Mouse (Mus musculus): Measurements from ENCODE around the gene Sec14l1. TPM values are rescaled to one million over a fixed set of nuclear protein-coding genes. Genes with fewer than 3 reads are reported as not detected.
A peak's percentile ranks its signal among the peaks of the same experiment; 100 is the strongest.

Gene Sec14l1
- total RNA-seq, 2 experiments from 2014 or later, result 52.3 to 52.8 TPM

- H3K4me3 ChIP-seq, result no peak overlapping the region
- peak overlapping the region; percentile 16 for H3K27ac ChIP-seq
- TF ChIP-seq CTCF (IDR thresholded peaks at IDR 0.05), result no peak
- intact Hi-C loops (cut with DNase I), result no loop called here
- no peak for DNase-seq
Observed at GRCm38 (mm10) chr11:117141376-117142001, 26.5 kb downstream of the Sec14l1 start.

DNA sequence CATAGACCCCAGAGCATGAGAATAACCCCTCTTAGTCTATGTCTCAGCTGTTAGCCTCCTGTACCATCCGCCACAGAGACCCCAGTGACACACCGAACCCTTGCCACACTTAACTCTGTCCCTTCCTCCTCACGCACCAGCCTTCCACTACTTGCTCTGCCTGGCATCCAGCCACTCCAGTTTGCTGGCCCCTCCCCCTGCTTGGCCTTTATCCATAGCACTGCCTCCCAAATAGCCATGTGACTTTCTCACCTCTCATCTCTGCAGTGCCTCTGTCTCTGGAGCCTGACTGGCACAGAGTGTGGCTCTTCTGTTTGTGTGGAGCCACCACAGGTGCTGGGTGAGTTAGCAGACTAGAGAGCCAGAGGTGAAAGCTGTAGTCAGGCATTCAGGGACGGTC lies 27.5 kb downstream of the Sec14l1 start:
- DNase-seq, result no peak
- TF ChIP-seq CTCF (IDR thresholded peaks at IDR 0.05), result no peak
- Histone ChIP-seq H3K4me3 (no peak overlapping the region), H3K27ac (0 out of 2 replicates have a peak overlapping the region, but pooled peaks have one; percentile 9)
- intact Hi-C loops (cut with DNase I), result no loop called here

GRCm38 (mm10) chr11:117145451-117146117 lies 30.6 kb downstream of the Sec14l1 start:
- no peak overlapping the region for H3K27ac ChIP-seq
- no peak overlapping the region for H3K4me3 ChIP-seq
- DNase-seq, result no peak
- intact Hi-C loops (cut with DNase I), result no loop called here
- TF ChIP-seq CTCF (IDR thresholded peaks at IDR 0.05), result peak; percentile 55

DNA sequence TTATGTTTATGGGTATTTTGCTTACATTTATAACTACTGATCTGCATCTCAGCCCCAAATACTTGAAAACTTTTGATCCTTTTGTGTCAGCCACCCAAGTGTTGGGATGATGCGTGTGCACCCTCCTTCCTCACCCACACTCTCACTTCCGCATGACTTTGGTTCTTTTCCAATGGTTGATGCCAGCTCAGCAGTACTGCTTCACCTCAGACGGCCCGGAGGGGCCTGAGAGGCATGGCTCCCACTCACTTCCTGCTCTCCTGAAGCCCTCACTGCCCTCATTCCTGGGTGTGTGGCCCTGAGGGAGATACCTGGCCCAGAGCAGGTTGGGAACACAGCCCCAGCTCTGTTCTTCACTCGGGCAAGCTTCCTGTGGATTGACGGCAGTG lies 31.1 kb downstream of the Sec14l1 start:
- intact Hi-C loops (cut with DNase I), result no loop called here

GRCm38 (mm10) chr11:117146776-117147536 lies 32.0 kb downstream of the Sec14l1 start:
- no peak for TF ChIP-seq CTCF (IDR thresholded peaks at IDR 0.05)
- H3K4me3 ChIP-seq, result no peak overlapping the region
- intact Hi-C loops (cut with DNase I), result no loop called here
- DNase-seq, result no peak
- H3K27ac ChIP-seq, result no peak overlapping the region

More for the DNA sequence above, 31.1 kb downstream of the Sec14l1 start:
- no peak for TF ChIP-seq CTCF (IDR thresholded peaks at IDR 0.05)
- Histone ChIP-seq H3K4me3 (no peak overlapping the region), H3K27ac (no peak overlapping the region)
- DNase-seq, result no peak

- Histone ChIP-seq H3K4me3 (no peak overlapping the region), H3K27ac (no peak overlapping the region)
- intact Hi-C loops (cut with DNase I), result no loop called here
- no peak for DNase-seq
- TF ChIP-seq CTCF (IDR thresholded peaks at IDR 0.05), result no peak
Observed at GRCm38 (mm10) chr11:117148893-117149685, 34.1 kb downstream of the Sec14l1 start.

DNA sequence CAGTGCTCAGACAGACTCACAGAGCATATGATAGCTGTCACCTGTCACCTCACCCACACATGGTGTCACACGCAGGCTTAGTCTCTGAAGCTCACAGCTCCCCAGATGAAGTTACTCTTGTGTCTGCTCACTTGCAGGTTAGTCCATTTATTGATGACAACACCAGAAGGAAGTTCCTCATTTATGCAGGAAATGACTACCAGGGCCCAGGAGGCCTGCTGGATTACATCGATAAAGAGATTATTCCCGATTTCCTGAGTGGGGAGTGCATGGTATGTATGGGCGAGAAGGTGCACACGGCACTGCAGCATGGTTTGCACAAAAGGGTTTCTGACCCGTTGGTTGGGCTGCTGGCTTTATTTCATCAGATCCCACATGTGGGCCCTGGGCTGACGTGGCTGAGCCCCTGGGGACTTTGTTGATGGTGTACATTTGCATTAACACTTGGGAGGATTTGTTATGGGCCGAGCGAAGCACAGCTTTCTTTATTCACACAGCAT lies 35.5 kb downstream of the Sec14l1 start:
- TF ChIP-seq CTCF (IDR thresholded peaks at IDR 0.05), result no peak
- no peak for DNase-seq
- no peak overlapping the region for H3K27ac ChIP-seq
- H3K4me3 ChIP-seq, result no peak overlapping the region
- intact Hi-C loops (cut with DNase I), result no loop called here

- no peak for TF ChIP-seq CTCF (IDR thresholded peaks at IDR 0.05)
- Histone ChIP-seq H3K27ac (no peak overlapping the region), H3K4me3 (no peak overlapping the region)
- DNase-seq, result no peak
- intact Hi-C loops (cut with DNase I), result no loop called here
Observed at GRCm38 (mm10) chr11:117151461-117151860, 36.5 kb downstream of the Sec14l1 start.

DNA sequence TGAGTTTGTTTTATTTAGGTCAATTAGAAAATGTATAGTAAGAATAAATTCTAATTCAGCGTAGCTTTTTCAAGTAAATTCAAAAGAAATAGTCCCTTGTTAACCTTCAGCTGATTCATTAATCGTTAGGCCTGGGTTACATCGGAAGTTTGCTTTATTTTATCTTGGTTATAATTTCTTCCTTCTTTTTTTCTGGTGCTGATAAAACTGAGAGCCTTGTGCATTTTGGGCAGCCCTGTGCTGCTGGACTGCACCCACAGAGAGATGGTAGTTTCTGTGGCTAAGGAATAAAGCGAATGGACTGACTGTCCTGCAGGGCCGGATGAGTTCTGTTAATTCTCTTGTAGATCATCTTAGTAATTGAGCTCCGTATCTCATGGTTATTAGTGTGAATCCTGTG lies 37.6 kb downstream of the Sec14l1 start:
- no peak for TF ChIP-seq CTCF (IDR thresholded peaks at IDR 0.05)
- no peak for DNase-seq
- Histone ChIP-seq H3K27ac (no peak overlapping the region), H3K4me3 (no peak overlapping the region)
- intact Hi-C loops (cut with DNase I), result no loop called here

GRCm38 (mm10) chr11:117153553-117153952 lies 38.6 kb downstream of the Sec14l1 start:
- no peak overlapping the region for H3K4me3 ChIP-seq
- intact Hi-C loops (cut with DNase I), result no loop called here
- no peak for DNase-seq
- H3K27ac ChIP-seq, result no peak overlapping the region
- no peak for TF ChIP-seq CTCF (IDR thresholded peaks at IDR 0.05)

- TF ChIP-seq CTCF (IDR thresholded peaks at IDR 0.05), result no peak
- H3K27ac ChIP-seq, result no peak overlapping the region
- no peak for DNase-seq
Observed at GRCm38 (mm10) chr11:117154088-117154815, 39.3 kb downstream of the Sec14l1 start.

DNA sequence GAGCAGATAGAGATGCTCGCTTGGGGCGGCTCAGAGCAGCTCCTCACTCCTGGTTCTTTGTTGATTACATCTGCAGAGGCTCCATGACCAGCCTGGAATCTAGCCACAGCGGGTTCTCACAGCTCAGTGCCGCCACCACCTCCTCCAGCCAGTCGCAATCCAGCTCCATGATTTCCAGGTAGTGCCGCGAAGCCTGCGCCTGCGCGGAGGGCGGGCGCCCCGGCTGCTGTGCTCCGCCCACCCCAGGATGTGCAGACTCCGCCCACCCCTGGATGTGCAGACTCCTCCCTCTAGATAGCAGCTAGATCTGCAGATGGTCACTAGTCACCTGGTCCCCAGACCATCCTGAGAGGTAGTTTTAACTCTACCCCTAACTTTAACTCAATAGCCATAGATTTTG lies 41.8 kb downstream of the Sec14l1 start:
- no peak overlapping the region for H3K27ac ChIP-seq
- no peak for DNase-seq
- TF ChIP-seq CTCF (IDR thresholded peaks at IDR 0.05), result no peak
- intact Hi-C loops (cut with DNase I), result no loop called here
- H3K4me3 ChIP-seq, result no peak overlapping the region

More at GRCm38 (mm10) chr11:117154088-117154815, 39.3 kb downstream of the Sec14l1 start:
- no peak overlapping the region for H3K4me3 ChIP-seq
- intact Hi-C loops (cut with DNase I), result no loop called here

Data from gastrocnemius, adult 2 months (tissue).